15 mouse cellular contexts compared by ENCODE assay signal in genomic region chr3:85485536-85486190, GRCm38 (mm10).
DNase-seq lines count a peak whose midpoint lies in the region; ATAC-seq and TF ChIP-seq lines count a peak whose summit lies in the region.
"Had no signal": no experiment of that assay in that cellular context is flagged by ENCODE, and none has a peak within 500 bp of the region (broad histone marks: within the 10 kb centered on the region; RNA-seq: fewer than 3 reads in every experiment).

No protein-coding gene starts in this region.

- TF ChIP-seq EP300 in lung, postnatal 0 days (IDR thresholded peaks at IDR 0.05), result no peak

- no peaks in the 10 kb centered on the region for H3K36me3 ChIP-seq in kidney, embryonic 16.5 days (ENCODE audit: insufficient read depth, low read length)
- H3K36me3 ChIP-seq in lung, postnatal 0 days (ENCODE audit: insufficient read depth, low read length), result no peaks in the 10 kb centered on the region
- H3K36me3 ChIP-seq in limb, embryonic 10.5 days, result no peaks in the 10 kb centered on the region
- H3K36me3 ChIP-seq: forebrain, embryonic 15.5 days; heart, embryonic 13.5 days; limb, embryonic 15.5 days had no signal

- peaks cover 19% of the 10 kb centered on the region for H3K4me1 ChIP-seq in kidney, embryonic 16.5 days (ENCODE audit: insufficient read depth, low read length)
- H3K4me1 ChIP-seq in lung, postnatal 0 days (ENCODE audit: insufficient read depth, low read depth, low read length), result no peaks in the 10 kb centered on the region
- peaks cover 13% of the 10 kb centered on the region for H3K4me1 ChIP-seq in limb, embryonic 10.5 days
- H3K4me1 ChIP-seq: forebrain, embryonic 15.5 days; heart, embryonic 13.5 days; limb, embryonic 15.5 days had no signal

- 0 out of 2 replicates have a peak, but pooled peaks have one; percentile 53 for ATAC-seq in kidney, embryonic 16.5 days (ENCODE audit: low FRiP score, low TSS enrichment)
- ATAC-seq in lung, postnatal 0 days, result no peak
- ATAC-seq: forebrain, embryonic 15.5 days had no signal

- TF ChIP-seq CTCF in lung, postnatal 0 days (IDR thresholded peaks at IDR 0.05), result no peak

- H3K9me3 ChIP-seq in kidney, embryonic 16.5 days (ENCODE audit: low read length), result no peaks in the 10 kb centered on the region
- H3K9me3 ChIP-seq in lung, postnatal 0 days (ENCODE audit: low read length), result no peaks in the 10 kb centered on the region
- H3K9me3 ChIP-seq in limb, embryonic 10.5 days (replicated peaks), result no peaks in the 10 kb centered on the region
- H3K9me3 ChIP-seq: forebrain, embryonic 15.5 days; limb, embryonic 15.5 days had no signal

- no peak overlapping the region for H3K4me2 ChIP-seq in kidney, embryonic 16.5 days (replicated peaks; ENCODE audit: low read depth, low read length)
- H3K4me2 ChIP-seq in lung, postnatal 0 days (replicated peaks; ENCODE audit: low read depth, low read length), result no peak overlapping the region
- H3K4me2 ChIP-seq: forebrain, embryonic 15.5 days; heart, embryonic 13.5 days; limb, embryonic 15.5 days had no signal

- DNase-seq in kidney, postnatal 10 days, result no peak
- peak; percentile 78 to 85 for DNase-seq in cerebellum, adult 18-20 months
- peak; percentile 86 for DNase-seq in cerebellum, postnatal 25 days
- peak; percentile 5 to 41 for DNase-seq in kidney, postnatal 25 days
- no peak for DNase-seq in lung, postnatal 0 days (ENCODE audit: low spot score)
- DNase-seq in limb, embryonic 10.5 days (ENCODE audit: low spot score), result no peak
- DNase-seq: adrenal gland, postnatal 36 days; gastrocnemius, postnatal 14 days; lung, adult 18-20 months; right cerebral cortex, postnatal 14 days had no signal

- H3K9ac ChIP-seq in kidney, embryonic 16.5 days (replicated peaks; ENCODE audit: low read length), result no peak overlapping the region
- no peak overlapping the region for H3K9ac ChIP-seq in lung, postnatal 0 days (replicated peaks; ENCODE audit: low read depth)
- H3K9ac ChIP-seq: forebrain, embryonic 15.5 days; heart, embryonic 13.5 days; limb, embryonic 15.5 days had no signal

- no peaks in the 10 kb centered on the region for H3K27me3 ChIP-seq in kidney, embryonic 16.5 days (ENCODE audit: insufficient read depth, low read length)
- H3K27me3 ChIP-seq in lung, postnatal 0 days (replicated peaks; ENCODE audit: insufficient read depth, low read length), result no peaks in the 10 kb centered on the region
- H3K27me3 ChIP-seq in limb, embryonic 10.5 days (ENCODE audit: low read depth, poor library complexity, severe bottlenecking), result no peaks in the 10 kb centered on the region
- H3K27me3 ChIP-seq: forebrain, embryonic 15.5 days; heart, embryonic 13.5 days; limb, embryonic 15.5 days had no signal

- peak overlapping the region; percentile 43; the same call in 1 of the 2 replicates for H3K27ac ChIP-seq in kidney, embryonic 16.5 days (ENCODE audit: low read length)
- H3K27ac ChIP-seq in lung, postnatal 0 days (ENCODE audit: low read length), result no peak overlapping the region
- H3K27ac ChIP-seq in limb, embryonic 10.5 days, result no peak overlapping the region
- H3K27ac ChIP-seq: forebrain, embryonic 15.5 days; heart, embryonic 13.5 days; limb, embryonic 15.5 days had no signal

- 32% methylated on average over 3 of the region's 3 CpGs for WGBS in kidney, embryonic 16.5 days
- WGBS in lung, postnatal 0 days, result 57% methylated on average over 3 of the region's 3 CpGs
- 54% methylated on average over 3 of the region's 3 CpGs for WGBS in limb, embryonic 10.5 days

- no peak overlapping the region for H3K4me3 ChIP-seq in kidney, embryonic 16.5 days (ENCODE audit: low read length)
- no peak overlapping the region for H3K4me3 ChIP-seq in lung, postnatal 0 days (ENCODE audit: low read depth, low read length)
- no peak overlapping the region for H3K4me3 ChIP-seq in limb, embryonic 10.5 days
- H3K4me3 ChIP-seq: forebrain, embryonic 15.5 days; heart, embryonic 13.5 days; limb, embryonic 15.5 days; megakaryocyte, embryonic 14.5 days had no signal

Comparison
In these comparisons a context has a peak if more than half of its experiments do, and no peak if none do; other contexts are left out.
1. DNase-seq: peak in cerebellum, adult 18-20 months (2 of 2), cerebellum, postnatal 25 days (2 of 2) and kidney, postnatal 25 days (2 of 2); none in kidney, postnatal 10 days (single experiment), lung, postnatal 0 days (single experiment) and limb, embryonic 10.5 days (single experiment).